Mouse (Mus musculus): ENCODE data around the gene Lrp6. TPM values are rescaled to one million over a fixed set of nuclear protein-coding genes. Genes with fewer than 3 reads are reported as not detected.

Gene Lrp6
- polyA plus RNA-seq, 1 experiment, result 3.6 TPM

- Histone ChIP-seq H3K36me3 (ENCODE audit: control insufficient read depth, insufficient read depth, low read length) (no peaks in the 10 kb centered on the region), H3K27me3 (ENCODE audit: control insufficient read depth, insufficient read depth, low read length) (no peaks in the 10 kb centered on the region), H3K4me3 (ENCODE audit: control insufficient read depth, low read depth, low read length) (no peak overlapping the region), H3K27ac (ENCODE audit: control insufficient read depth, insufficient read depth, low read depth, low read length) (no peak overlapping the region), H3K4me1 (ENCODE audit: control insufficient read depth, insufficient read depth, low read length) (no peaks in the 10 kb centered on the region)
- no peak for TF ChIP-seq CTCF (IDR thresholded peaks at IDR 0.05; ENCODE audit: control insufficient read depth, insufficient read depth, insufficient replicate concordance, low read depth, low read length)
- TF ChIP-seq POLR2A (IDR thresholded peaks at IDR 0.05; ENCODE audit: control insufficient read depth, low read depth, low read length), result no peak
Observed at GRCm38 (mm10) chr6:134606540-134606939, 39.8 kb upstream of the Lrp6 start.

GRCm38 (mm10) chr6:134605196-134605595 is 38.4 kb upstream of the Lrp6 start:
- H3K4me1 ChIP-seq (ENCODE audit: control insufficient read depth, insufficient read depth, low read length), result no peaks in the 10 kb centered on the region
- no peak overlapping the region for H3K27ac ChIP-seq (ENCODE audit: control insufficient read depth, insufficient read depth, low read depth, low read length)
- H3K27me3 ChIP-seq (ENCODE audit: control insufficient read depth, insufficient read depth, low read length), result no peaks in the 10 kb centered on the region
- no peak overlapping the region for H3K4me3 ChIP-seq (ENCODE audit: control insufficient read depth, low read depth, low read length)
- TF ChIP-seq POLR2A (IDR thresholded peaks at IDR 0.05; ENCODE audit: control insufficient read depth, low read depth, low read length) (no peak), CTCF (IDR thresholded peaks at IDR 0.05; ENCODE audit: control insufficient read depth, insufficient read depth, insufficient replicate concordance, low read depth, low read length) (no peak)
- no peaks in the 10 kb centered on the region for H3K36me3 ChIP-seq (ENCODE audit: control insufficient read depth, insufficient read depth, low read length)

- no peak overlapping the region for H3K4me3 ChIP-seq (ENCODE audit: control insufficient read depth, low read depth, low read length)
- no peaks in the 10 kb centered on the region for H3K36me3 ChIP-seq (ENCODE audit: control insufficient read depth, insufficient read depth, low read length)
- no peak for TF ChIP-seq POLR2A (IDR thresholded peaks at IDR 0.05; ENCODE audit: control insufficient read depth, low read depth, low read length)
- TF ChIP-seq CTCF (IDR thresholded peaks at IDR 0.05; ENCODE audit: control insufficient read depth, insufficient read depth, insufficient replicate concordance, low read depth, low read length), result no peak
- H3K27ac ChIP-seq (ENCODE audit: control insufficient read depth, insufficient read depth, low read depth, low read length), result no peak overlapping the region
- no peaks in the 10 kb centered on the region for H3K27me3 ChIP-seq (ENCODE audit: control insufficient read depth, insufficient read depth, low read length)
- H3K4me1 ChIP-seq (ENCODE audit: control insufficient read depth, insufficient read depth, low read length), result no peaks in the 10 kb centered on the region
Observed at GRCm38 (mm10) chr6:134602371-134603003, 35.7 kb upstream of the Lrp6 start.

GRCm38 (mm10) chr6:134601766-134602165 is 35.0 kb upstream of the Lrp6 start:
- H3K36me3 ChIP-seq (ENCODE audit: control insufficient read depth, insufficient read depth, low read length), result no peaks in the 10 kb centered on the region
- no peak for TF ChIP-seq CTCF (IDR thresholded peaks at IDR 0.05; ENCODE audit: control insufficient read depth, insufficient read depth, insufficient replicate concordance, low read depth, low read length)
- no peak for TF ChIP-seq POLR2A (IDR thresholded peaks at IDR 0.05; ENCODE audit: control insufficient read depth, low read depth, low read length)
- H3K27ac ChIP-seq (ENCODE audit: control insufficient read depth, insufficient read depth, low read depth, low read length), result no peak overlapping the region
- no peaks in the 10 kb centered on the region for H3K4me1 ChIP-seq (ENCODE audit: control insufficient read depth, insufficient read depth, low read length)
- H3K4me3 ChIP-seq (ENCODE audit: control insufficient read depth, low read depth, low read length), result no peak overlapping the region
- H3K27me3 ChIP-seq (ENCODE audit: control insufficient read depth, insufficient read depth, low read length), result no peaks in the 10 kb centered on the region

- H3K27ac ChIP-seq (ENCODE audit: control insufficient read depth, insufficient read depth, low read depth, low read length), result no peak overlapping the region
- no peak overlapping the region for H3K4me3 ChIP-seq (ENCODE audit: control insufficient read depth, low read depth, low read length)
- H3K4me1 ChIP-seq (ENCODE audit: control insufficient read depth, insufficient read depth, low read length), result no peaks in the 10 kb centered on the region
- H3K27me3 ChIP-seq (ENCODE audit: control insufficient read depth, insufficient read depth, low read length), result no peaks in the 10 kb centered on the region
- no peaks in the 10 kb centered on the region for H3K36me3 ChIP-seq (ENCODE audit: control insufficient read depth, insufficient read depth, low read length)
- TF ChIP-seq CTCF (IDR thresholded peaks at IDR 0.05; ENCODE audit: control insufficient read depth, insufficient read depth, insufficient replicate concordance, low read depth, low read length) (no peak), POLR2A (IDR thresholded peaks at IDR 0.05; ENCODE audit: control insufficient read depth, low read depth, low read length) (no peak)
Observed at GRCm38 (mm10) chr6:134601130-134601529, 34.4 kb upstream of the Lrp6 start.

GRCm38 (mm10) chr6:134599239-134599638 is 32.5 kb upstream of the Lrp6 start:
- TF ChIP-seq CTCF (IDR thresholded peaks at IDR 0.05; ENCODE audit: control insufficient read depth, insufficient read depth, insufficient replicate concordance, low read depth, low read length) (no peak), POLR2A (IDR thresholded peaks at IDR 0.05; ENCODE audit: control insufficient read depth, low read depth, low read length) (no peak)
- Histone ChIP-seq H3K36me3 (ENCODE audit: control insufficient read depth, insufficient read depth, low read length) (no peaks in the 10 kb centered on the region), H3K4me1 (ENCODE audit: control insufficient read depth, insufficient read depth, low read length) (peaks cover 2% of the 10 kb centered on the region; the same call in 1 of the 2 replicates), H3K27ac (ENCODE audit: control insufficient read depth, insufficient read depth, low read depth, low read length) (no peak overlapping the region), H3K4me3 (ENCODE audit: control insufficient read depth, low read depth, low read length) (no peak overlapping the region), H3K27me3 (ENCODE audit: control insufficient read depth, insufficient read depth, low read length) (no peaks in the 10 kb centered on the region)

GRCm38 (mm10) chr6:134597651-134598229 is 31.0 kb upstream of the Lrp6 start:
- no peak overlapping the region for H3K4me3 ChIP-seq (ENCODE audit: control insufficient read depth, low read depth, low read length)
- H3K36me3 ChIP-seq (ENCODE audit: control insufficient read depth, insufficient read depth, low read length), result no peaks in the 10 kb centered on the region
- H3K27ac ChIP-seq (ENCODE audit: control insufficient read depth, insufficient read depth, low read depth, low read length), result no peak overlapping the region
- TF ChIP-seq CTCF (IDR thresholded peaks at IDR 0.05; ENCODE audit: control insufficient read depth, insufficient read depth, insufficient replicate concordance, low read depth, low read length), result no peak
- TF ChIP-seq POLR2A (IDR thresholded peaks at IDR 0.05; ENCODE audit: control insufficient read depth, low read depth, low read length), result no peak
- no peaks in the 10 kb centered on the region for H3K27me3 ChIP-seq (ENCODE audit: control insufficient read depth, insufficient read depth, low read length)
- H3K4me1 ChIP-seq (ENCODE audit: control insufficient read depth, insufficient read depth, low read length), result peaks cover 2% of the 10 kb centered on the region; the same call in 1 of the 2 replicates
